Comparison of ENCODE assay signal across 9 mouse cellular contexts in the genomic region with DNA sequence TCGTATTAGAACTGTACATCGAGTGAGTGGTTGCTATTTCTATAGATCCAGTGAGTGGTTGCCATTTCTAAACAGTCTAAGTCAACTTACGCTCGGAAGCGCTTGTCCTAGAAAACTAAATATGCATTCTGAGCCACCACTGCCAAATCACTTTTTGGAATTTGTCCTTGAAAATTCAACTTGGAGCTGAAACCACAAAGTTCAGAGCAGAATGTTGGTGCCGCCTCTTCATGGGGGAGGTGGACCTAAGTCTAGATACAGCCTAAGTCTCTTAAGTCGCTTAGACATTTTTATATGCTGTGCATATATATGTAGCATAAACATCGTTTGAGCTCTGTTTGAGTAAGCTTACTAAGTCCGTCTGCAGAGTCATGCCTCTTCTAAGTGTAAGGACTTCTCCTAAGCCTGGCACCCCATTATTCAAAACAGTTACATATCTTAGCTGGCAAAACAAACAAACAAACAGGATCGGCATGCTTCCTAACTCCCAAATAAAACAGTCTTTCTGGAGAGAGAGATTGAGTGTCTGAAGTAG. TPM values are rescaled to one million over a fixed set of nuclear protein-coding genes. Genes with fewer than 3 reads are reported as not detected.
DNase-seq lines count a peak whose midpoint lies in the region; ATAC-seq and TF ChIP-seq lines count a peak whose summit lies in the region.
"Had no signal": no experiment of that assay in that cellular context is flagged by ENCODE, and none has a peak within 500 bp of the region (broad histone marks: within the 10 kb centered on the region; RNA-seq: fewer than 3 reads in every experiment).

No protein-coding gene starts in this region.

- TF ChIP-seq EP300 in ES-Bruce4 (IDR thresholded peaks at IDR 0.05; ENCODE audit: insufficient read depth, low read depth, low read length), result no peak

- no peak for ATAC-seq in kidney, embryonic 15.5 days (replicated peaks; ENCODE audit: low FRiP score)

- 68% methylated on average over 10 of the region's 10 CpGs for WGBS in kidney, embryonic 15.5 days
- 82% methylated on average over 10 of the region's 10 CpGs for WGBS in limb, embryonic 10.5 days

- H3K9ac ChIP-seq in kidney, embryonic 15.5 days, result no peak overlapping the region
- H3K9ac ChIP-seq in ES-Bruce4 (ENCODE audit: low read depth, poor library complexity, severe bottlenecking), result peak overlapping the region; percentile 51; the same call in 1 of the 2 replicates
- H3K9ac ChIP-seq: intestine, embryonic 15.5 days had no signal

- DNase-seq in kidney, postnatal 10 days, result no peak
- DNase-seq in brain, adult 2 months (ENCODE audit: low read depth, low spot score), result peak; percentile 77
- DNase-seq in limb, embryonic 10.5 days (ENCODE audit: low spot score), result no peak
- no peak for DNase-seq in gastrocnemius, postnatal 25 days
- DNase-seq in yolk sac, embryonic 10.5 days (ENCODE audit: low spot score), result no peak

- H3K4me2 ChIP-seq in kidney, embryonic 15.5 days, result peak overlapping the region; percentile 37

- H3K27ac ChIP-seq in kidney, embryonic 15.5 days, result 0 out of 2 replicates have a peak overlapping the region, but pooled peaks have one; percentile 51
- H3K27ac ChIP-seq in ES-Bruce4 (ENCODE audit: insufficient read depth, low read length), result no peak overlapping the region
- H3K27ac ChIP-seq in limb, embryonic 10.5 days, result peak overlapping the region; percentile 73

- TF ChIP-seq POLR2A in ES-Bruce4 (IDR thresholded peaks at IDR 0.05; ENCODE audit: insufficient read depth, low read length), result no peak

- no peaks in the 10 kb centered on the region; the same call in 1 of the 2 replicates for H3K9me3 ChIP-seq in kidney, embryonic 15.5 days (replicated peaks)
- no peaks in the 10 kb centered on the region for H3K9me3 ChIP-seq in ES-Bruce4 (replicated peaks; ENCODE audit: control insufficient read depth, insufficient read depth, low read length, poor library complexity, severe bottlenecking)
- H3K9me3 ChIP-seq in limb, embryonic 10.5 days (replicated peaks), result no peaks in the 10 kb centered on the region
- H3K9me3 ChIP-seq: intestine, embryonic 15.5 days had no signal

- no peak for TF ChIP-seq CTCF in ES-Bruce4 (IDR thresholded peaks at IDR 0.05; ENCODE audit: low read depth, low read length)

- H3K4me1 ChIP-seq in kidney, embryonic 15.5 days, result peaks cover 24% of the 10 kb centered on the region
- no peaks in the 10 kb centered on the region for H3K4me1 ChIP-seq in ES-Bruce4 (ENCODE audit: control insufficient read depth, insufficient read depth, low read length)
- H3K4me1 ChIP-seq in limb, embryonic 10.5 days, result peaks cover 9% of the 10 kb centered on the region

- no peaks in the 10 kb centered on the region; the same call in 1 of the 2 replicates for H3K27me3 ChIP-seq in kidney, embryonic 15.5 days
- H3K27me3 ChIP-seq in ES-Bruce4 (ENCODE audit: control insufficient read depth, insufficient read depth, low read length, poor library complexity, severe bottlenecking), result no peaks in the 10 kb centered on the region
- H3K27me3 ChIP-seq in limb, embryonic 10.5 days (ENCODE audit: low read depth, poor library complexity, severe bottlenecking), result peaks cover 14% of the 10 kb centered on the region; the same call in 1 of the 2 replicates

- no peak overlapping the region for H3K4me3 ChIP-seq in kidney, embryonic 15.5 days (replicated peaks)
- H3K4me3 ChIP-seq in ES-Bruce4 (ENCODE audit: low read depth, low read length), result no peak overlapping the region
- H3K4me3 ChIP-seq in limb, embryonic 10.5 days, result no peak overlapping the region
- H3K4me3 ChIP-seq: intestine, embryonic 15.5 days had no signal

- H3K36me3 ChIP-seq in kidney, embryonic 15.5 days, result no peaks in the 10 kb centered on the region
- no peaks in the 10 kb centered on the region for H3K36me3 ChIP-seq in ES-Bruce4 (ENCODE audit: control insufficient read depth, insufficient read depth, low read length, poor library complexity, severe bottlenecking)
- H3K36me3 ChIP-seq in limb, embryonic 10.5 days, result no peaks in the 10 kb centered on the region
- H3K36me3 ChIP-seq: G1E; intestine, embryonic 15.5 days had no signal

RNA-seq across cellular contexts. Expression of a gene that starts 8.0 kb away (rescaled TPM):
- 0.51 and 1.1 TPM in 2 replicates for polyA plus RNA-seq in kidney, embryonic 15.5 days (2015; fragmentation: Nextera tagmentation; extraction: Ambion mirVana)
- polyA plus RNA-seq in ES-Bruce4 (2011; ENCODE audit: insufficient read depth, insufficient read length, low read depth, missing spikeins), result 0.57 TPM in 1 of 2 replicates, not detected in the other
- polyA plus RNA-seq in limb, embryonic 10.5 days (2016; fragmentation: Nextera tagmentation; extraction: Ambion mirVana), result 0.55 and 0.68 TPM in 2 replicates
- not detected for total RNA-seq in gastrocnemius, postnatal 25 days (2021)
- polyA plus RNA-seq: G1E had no signal

RNA-seq across cellular contexts. Expression of a gene that starts 37.8 kb away (rescaled TPM):
- 23.6 and 25.6 TPM in 2 replicates for polyA plus RNA-seq in kidney, embryonic 15.5 days (2015; fragmentation: Nextera tagmentation; extraction: Ambion mirVana)
- polyA plus RNA-seq in ES-Bruce4 (2011; ENCODE audit: insufficient read depth, insufficient read length, low read depth, missing spikeins), result 15.6 and 20.6 TPM in 2 replicates
- 26.3 and 31.1 TPM in 2 replicates for polyA plus RNA-seq in limb, embryonic 10.5 days (2016; fragmentation: Nextera tagmentation; extraction: Ambion mirVana)
- total RNA-seq in gastrocnemius, postnatal 25 days (2021), result 10 to 100 TPM; 18.6 to 20.2 TPM

RNA-seq across cellular contexts. Expression of a gene that starts 38.7 kb away (rescaled TPM):
- 22.0 and 22.2 TPM in 2 replicates for polyA plus RNA-seq in kidney, embryonic 15.5 days (2015; fragmentation: Nextera tagmentation; extraction: Ambion mirVana)
- 7.4 and 13.5 TPM in 2 replicates for polyA plus RNA-seq in ES-Bruce4 (2011; ENCODE audit: insufficient read depth, insufficient read length, low read depth, missing spikeins)
- polyA plus RNA-seq in limb, embryonic 10.5 days (2016; fragmentation: Nextera tagmentation; extraction: Ambion mirVana), result 14.2 and 15.7 TPM in 2 replicates
- 1 to 10 TPM; 1.8 to 3.1 TPM for total RNA-seq in gastrocnemius, postnatal 25 days (2021)
